Mouse (Mus musculus) midbrain, postnatal 0 days (tissue): Measurements from ENCODE around the gene Myoz1. TPM values are rescaled to one million over a fixed set of nuclear protein-coding genes. Genes with fewer than 3 reads are reported as not detected.

Source experiments
- ATAC-seq: fragments of 200-750 bp; cut with Nextera tagmentation; 2 replicates; pipeline ENCODE4 v1.8.0; 2017; ENCODE audit warnings: moderate number of reproducible peaks, mild to moderate bottlenecking, moderate TSS enrichment, moderate library complexity; ENCODE audit not compliant: low FRiP score
- DNase-seq: peaks from one replicate; pipeline ENCODE4 v3.0.0-alpha.2; 2015; ENCODE audit warnings: low spot score
- H3K27ac ChIP-seq: fragments of 300-500 bp; sonication (generic); 2 replicates; pipeline ENCODE4 v1.5.1; 2014; ENCODE audit warnings: low read depth, mild to moderate bottlenecking, low read length, mixed read lengths
- H3K27me3 ChIP-seq: fragments of 300-500 bp; sonication (generic); 2 replicates; pipeline ENCODE4 v1.6.1; 2014; ENCODE audit warnings: low read length, control low read depth, mixed read lengths; ENCODE audit not compliant: insufficient read depth
- H3K36me3 ChIP-seq: fragments of 300-500 bp; sonication (generic); 2 replicates; pipeline ENCODE4 v1.6.1; 2014; ENCODE audit warnings: low read length, control low read depth, mixed read lengths; ENCODE audit not compliant: insufficient read depth
- H3K4me1 ChIP-seq: fragments of 300-500 bp; sonication (generic); 2 replicates; pipeline ENCODE4 v1.6.1; 2014; ENCODE audit warnings: mild to moderate bottlenecking, control low read depth, antibody characterized with exemption, low read length, mixed read lengths; ENCODE audit not compliant: insufficient read depth
- H3K4me2 ChIP-seq: fragments of 300-500 bp; sonication (generic); 2 replicates; pipeline ENCODE4 v1.6.1; 2014; ENCODE audit warnings: low read depth, mild to moderate bottlenecking, low read length, mixed read lengths; ENCODE audit not compliant: poor library complexity, severe bottlenecking
- H3K4me3 ChIP-seq: fragments of 300-500 bp; sonication (generic); 2 replicates; pipeline ENCODE4 v1.5.1; 2014; ENCODE audit warnings: low read depth, mild to moderate bottlenecking, low read length, moderate library complexity
- H3K9ac ChIP-seq: fragments of 300-500 bp; sonication (generic); replicated peaks from 2 replicates; pipeline ENCODE4 v1.6.1; 2014; ENCODE audit warnings: mild to moderate bottlenecking, low read length, moderate library complexity, mixed read lengths; ENCODE audit not compliant: poor library complexity, severe bottlenecking
- H3K9me3 ChIP-seq: fragments of 300-500 bp; sonication (generic); 2 replicates; pipeline ENCODE4 v1.6.1; 2016; ENCODE audit warnings: low read length, control low read depth
- CTCF ChIP-seq: IDR thresholded peaks from 2 replicates; pipeline ENCODE4 v1.5.1; 2016; ENCODE audit warnings: antibody characterized with exemption, mild to moderate bottlenecking
- WGBS: fragments of 180-500 bp; shearing (Covaris S2); extraction: QIAGEN DNeasy Blood & Tissue Kit; methylation state at CpG from one replicate; pipeline ENCODE4 v1.1.7; 2014; 5-methylcytosine and 5-hydroxymethylcytosine counted together
- microRNA-seq: library from miRNA; unstranded; fragments of <30 nt; microRNA quantifications from one replicate; pipeline ENCODE4, GENCODE M21; 2016; ENCODE audit warnings: borderline number of aligned reads
- polyA plus RNA-seq: library from polyadenylated mRNA; unstranded; fragments of >200 nt; fragmentation: Nextera tagmentation; extraction: Ambion mirVana; gene quantifications from 2 replicates; pipeline ENCODE4 v1.2.1, GENCODE M21; 2015
- total RNA-seq: library from RNA; depleted of rRNA; stranded (reverse); fragments of >200 nt; gene quantifications from 2 replicates; pipeline ENCODE4 v1.2.3, GENCODE M21; 2014; rRNA removed

The Myoz1 gene
- total and polyA plus RNA-seq, 2 experiments from 2014 or later, result 0.56 TPM; not detected in 1

GRCm38 (mm10) chr14:20601287-20601686, 55.1 kb downstream of the Myoz1 start:
- no peak overlapping the region for H3K4me2 ChIP-seq
- no peaks in the 10 kb centered on the region for H3K36me3 ChIP-seq
- no peak for DNase-seq
- no peak overlapping the region for H3K27ac ChIP-seq
- no peaks in the 10 kb centered on the region for H3K27me3 ChIP-seq
- WGBS, result 100% methylated on average over 1 of the region's 1 CpGs
- no peak overlapping the region for H3K9ac ChIP-seq
- no peaks in the 10 kb centered on the region for H3K9me3 ChIP-seq
- no peak for TF ChIP-seq CTCF
- no peak overlapping the region for H3K4me3 ChIP-seq
- no peaks in the 10 kb centered on the region for H3K4me1 ChIP-seq
- ATAC-seq, result no peak

- H3K4me3 ChIP-seq, result no peak overlapping the region
- H3K4me2 ChIP-seq, result no peak overlapping the region
- no peaks in the 10 kb centered on the region for H3K36me3 ChIP-seq
- no peak overlapping the region for H3K27ac ChIP-seq
- ATAC-seq (no peak), DNase-seq (no peak)
- no peak overlapping the region for H3K9ac ChIP-seq
- no peak for TF ChIP-seq CTCF
- no peaks in the 10 kb centered on the region for H3K27me3 ChIP-seq
- H3K9me3 ChIP-seq, result no peaks in the 10 kb centered on the region
- no peaks in the 10 kb centered on the region for H3K4me1 ChIP-seq
- 60% methylated on average over 2 of the region's 2 CpGs for WGBS
Measured at GRCm38 (mm10) chr14:20600203-20600602, 56.1 kb downstream of the Myoz1 start.

GRCm38 (mm10) chr14:20599542-20599941, 56.8 kb downstream of the Myoz1 start:
- H3K4me2 ChIP-seq, result no peak overlapping the region
- no peak overlapping the region for H3K9ac ChIP-seq
- DNase-seq, result no peak
- no peak for ATAC-seq
- 85% methylated on average over 2 of the region's 2 CpGs for WGBS
- H3K36me3 ChIP-seq, result no peaks in the 10 kb centered on the region
- no peak overlapping the region for H3K4me3 ChIP-seq
- no peak overlapping the region for H3K27ac ChIP-seq
- no peaks in the 10 kb centered on the region for H3K4me1 ChIP-seq
- H3K27me3 ChIP-seq, result no peaks in the 10 kb centered on the region
- no peaks in the 10 kb centered on the region for H3K9me3 ChIP-seq
- no peak for TF ChIP-seq CTCF

Small RNA genes within 50 kb of the gene (microRNA-seq; reads per million reads assigned to microRNA genes)
- 3.0 reads per million for gene Mir6946

Other genes with a start within 250 kb of the Myoz1 start
- gene Cfap70, start 204.3 kb downstream of the Myoz1 start, total RNA-seq, result 1.1 and 2.8 TPM in 2 replicates
- gene Cfap70, start 204.3 kb downstream of the Myoz1 start, polyA plus RNA-seq, result 1.5 and 3.4 TPM in 2 replicates
- gene Anxa7, start 176.4 kb downstream of the Myoz1 start, total RNA-seq, result 22.5 and 26.7 TPM in 2 replicates
- 14.9 and 16.0 TPM in 2 replicates for gene Anxa7, start 176.4 kb downstream of the Myoz1 start, polyA plus RNA-seq
- gene Mss51, start 159.6 kb downstream of the Myoz1 start, total RNA-seq, result 0.11 and 0.66 TPM in 2 replicates
- 0.11 and 0.15 TPM in 2 replicates for gene Mss51, start 159.6 kb downstream of the Myoz1 start, polyA plus RNA-seq
- gene Ppp3cb, start 110.0 kb downstream of the Myoz1 start, total RNA-seq, result 147 and 223 TPM in 2 replicates
- 102 and 124 TPM in 2 replicates for gene Ppp3cb, start 110.0 kb downstream of the Myoz1 start, polyA plus RNA-seq
- 25.5 and 29.5 TPM in 2 replicates for gene Usp54, start 15.5 kb downstream of the Myoz1 start, total RNA-seq
- 6.0 and 7.3 TPM in 2 replicates for gene Usp54, start 15.5 kb downstream of the Myoz1 start, polyA plus RNA-seq
- gene Synpo2l, start 11.8 kb upstream of the Myoz1 start, total RNA-seq, result 0.09 and 0.33 TPM in 2 replicates
- 0.12 and 0.28 TPM in 2 replicates for gene Synpo2l, start 11.8 kb upstream of the Myoz1 start, polyA plus RNA-seq
- 90.2 and 141 TPM in 2 replicates for gene Sec24c, start 17.8 kb upstream of the Myoz1 start, total RNA-seq
- 62.4 and 63.7 TPM in 2 replicates for gene Sec24c, start 17.8 kb upstream of the Myoz1 start, polyA plus RNA-seq
- gene Fut11, start 38.4 kb upstream of the Myoz1 start, total RNA-seq, result 21.0 and 22.8 TPM in 2 replicates
- gene Fut11, start 38.4 kb upstream of the Myoz1 start, polyA plus RNA-seq, result 23.0 and 23.7 TPM in 2 replicates
- 122 and 180 TPM in 2 replicates for gene Chchd1, start 46.5 kb upstream of the Myoz1 start, total RNA-seq
- 186 and 195 TPM in 2 replicates for gene Chchd1, start 46.5 kb upstream of the Myoz1 start, polyA plus RNA-seq
- gene Zswim8, start 51.0 kb upstream of the Myoz1 start, total RNA-seq, result 154 and 183 TPM in 2 replicates
- gene Zswim8, start 51.0 kb upstream of the Myoz1 start, polyA plus RNA-seq, result 35.1 and 37.8 TPM in 2 replicates
- gene Ndst2, start 78.0 kb upstream of the Myoz1 start, total RNA-seq, result 20.5 and 23.2 TPM in 2 replicates
- gene Ndst2, start 78.0 kb upstream of the Myoz1 start, polyA plus RNA-seq, result 14.0 and 14.1 TPM in 2 replicates
- gene Camk2g, start 137.5 kb upstream of the Myoz1 start, total RNA-seq, result 239 and 267 TPM in 2 replicates
- gene Camk2g, start 137.5 kb upstream of the Myoz1 start, polyA plus RNA-seq, result 261 and 284 TPM in 2 replicates
- gene Plau, start 180.1 kb upstream of the Myoz1 start, total RNA-seq, result 0.93 and 2.1 TPM in 2 replicates
- 0.27 and 0.44 TPM in 2 replicates for gene Plau, start 180.1 kb upstream of the Myoz1 start, polyA plus RNA-seq